Mouse (Mus musculus) thymus, postnatal 14 days (tissue): ENCODE data around the gene Smurf2.

Experiments
- DNase-seq: peaks from one replicate; pipeline ENCODE4 v3.0.0; 2021

Gene Smurf2

GRCm38 (mm10) chr11:106905707-106906106 is 14.8 kb downstream of the Smurf2 start:
- no peak for DNase-seq

GRCm38 (mm10) chr11:106899804-106900203 is 20.7 kb downstream of the Smurf2 start:
- no peak for DNase-seq

DNA sequence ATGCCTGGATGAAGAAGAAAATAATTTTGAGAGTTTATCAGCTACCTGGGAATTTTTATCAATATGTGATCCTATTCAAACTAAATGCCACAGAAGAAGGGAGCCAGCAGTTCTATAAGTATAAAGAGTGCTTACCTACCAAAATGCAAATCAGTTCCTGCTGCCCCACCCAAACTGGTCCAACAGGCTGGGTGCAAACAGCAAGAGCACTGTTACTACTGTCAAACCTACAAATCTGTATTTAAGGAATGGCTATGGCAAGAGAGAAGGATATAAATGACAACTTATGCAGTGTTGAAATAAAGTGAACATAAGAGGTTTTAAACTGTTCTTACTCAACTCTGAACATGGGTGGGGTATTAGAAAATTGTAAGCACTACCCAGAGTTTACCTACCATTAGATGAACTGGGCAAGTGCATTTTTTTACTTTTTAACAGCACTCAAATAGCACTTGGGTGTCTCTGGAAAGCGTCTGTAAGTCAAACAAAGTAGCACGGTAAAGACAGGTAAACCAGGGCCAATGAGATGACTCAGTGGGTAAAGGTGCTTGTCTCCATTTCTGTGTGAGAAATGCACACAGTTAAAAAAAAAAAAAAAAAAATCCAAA is 23.9 kb downstream of the Smurf2 start:
- DNase-seq, result no peak

DNA sequence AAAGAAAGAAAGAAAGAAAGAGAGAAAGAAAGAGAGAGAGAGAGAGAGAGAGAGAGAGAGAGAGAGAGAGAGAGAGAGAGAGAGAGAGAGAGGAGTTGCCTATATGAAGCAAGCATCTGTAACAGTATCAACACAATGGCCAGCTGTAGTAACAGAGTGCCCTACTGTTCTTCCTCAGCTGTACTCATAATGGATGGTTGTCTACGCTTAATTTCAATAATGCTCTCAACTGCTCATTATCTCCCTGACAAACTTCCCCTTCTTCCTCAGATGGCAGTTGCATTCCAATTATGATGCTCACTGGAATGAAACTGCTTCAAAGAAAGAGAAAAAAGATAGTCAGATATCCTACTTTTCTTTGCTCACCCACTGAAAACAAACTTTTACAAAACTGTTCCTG is 36.9 kb downstream of the Smurf2 start:
- DNase-seq, result no peak

DNA sequence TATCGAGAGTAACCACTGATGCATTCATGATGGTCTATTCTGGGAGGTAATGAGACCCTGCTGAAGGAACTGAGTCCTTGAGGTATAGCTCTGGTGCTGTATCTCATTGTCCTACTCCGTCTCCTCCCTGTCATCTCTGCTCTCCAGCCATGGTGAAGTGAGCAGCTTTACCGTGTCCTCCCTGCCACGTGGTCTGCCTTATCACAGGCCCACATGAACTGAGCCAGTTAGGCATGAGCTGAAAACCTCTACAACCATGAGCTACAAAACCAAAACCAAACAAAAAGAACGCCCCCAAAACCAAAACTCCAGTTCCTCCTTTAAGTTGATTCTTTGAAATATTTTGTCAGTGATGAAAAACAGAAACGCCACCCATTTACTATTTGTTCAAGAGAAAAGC is 47.9 kb downstream of the Smurf2 start:
- DNase-seq, result no peak

DNA sequence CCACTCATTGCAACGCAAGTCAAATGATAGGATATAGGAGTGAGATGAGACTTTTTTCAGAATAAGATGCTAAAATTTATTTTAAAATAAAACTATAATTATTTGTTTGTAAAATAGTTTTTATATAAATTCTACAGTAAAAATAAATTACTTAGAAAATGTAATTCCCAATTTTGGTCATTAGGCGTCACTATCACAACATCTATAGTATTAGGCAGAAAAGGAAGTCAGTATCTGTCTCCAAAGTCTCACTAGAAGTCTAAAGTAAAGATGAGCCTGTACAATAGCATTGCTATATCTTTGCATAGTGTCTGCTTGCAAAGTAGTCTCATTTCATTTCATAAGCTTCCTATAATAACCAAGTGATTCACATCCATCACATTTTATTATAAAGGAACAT is 69.1 kb downstream of the Smurf2 start:
- no peak for DNase-seq

DNA sequence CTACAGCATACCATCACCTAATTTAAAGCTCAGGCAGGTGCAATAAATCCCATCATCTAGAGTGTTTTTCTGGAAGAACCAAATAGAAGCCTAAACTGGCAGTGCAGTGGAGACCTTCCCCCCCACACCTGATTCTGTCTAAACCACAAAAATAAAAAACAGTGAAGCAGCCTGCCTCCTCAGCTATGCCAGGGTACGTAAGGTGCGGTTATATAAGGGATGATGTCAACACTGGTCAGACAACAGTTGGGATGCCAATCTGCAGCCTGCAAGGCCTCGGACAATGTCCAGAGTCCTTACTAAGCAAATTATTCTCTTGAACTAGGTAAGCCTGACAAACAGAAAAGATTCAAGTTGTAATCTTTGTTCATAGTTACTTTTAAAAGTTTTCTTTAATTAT is 78.5 kb downstream of the Smurf2 start:
- DNase-seq, result no peak

- DNase-seq, result no peak
Measured at GRCm38 (mm10) chr11:106828079-106828478, 92.4 kb downstream of the Smurf2 start.

GRCm38 (mm10) chr11:106824403-106824802 is 96.1 kb downstream of the Smurf2 start:
- no peak for DNase-seq

- DNase-seq, result no peak
Measured at GRCm38 (mm10) chr11:106823741-106824140, 96.8 kb downstream of the Smurf2 start.

DNA sequence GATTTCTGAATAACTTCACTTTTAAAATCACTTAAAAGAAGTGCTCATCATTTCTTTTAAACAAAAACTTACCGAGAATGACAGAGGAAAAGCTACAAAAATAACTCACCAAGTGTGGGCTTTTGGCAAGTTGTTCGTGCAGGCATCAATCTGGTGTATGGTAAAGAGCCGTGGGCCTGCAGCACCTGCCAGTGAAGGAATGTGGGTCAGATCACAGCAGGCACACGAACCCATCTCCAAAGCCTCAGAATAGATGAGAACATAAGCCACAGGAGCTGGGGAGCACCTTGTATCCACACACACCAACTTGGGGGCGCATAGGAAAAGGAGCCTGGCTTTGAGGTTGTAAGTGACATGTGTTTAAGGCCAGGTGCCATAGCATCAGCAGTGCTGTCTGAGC is 97.6 kb downstream of the Smurf2 start:
- DNase-seq, result no peak

- DNase-seq, result no peak
Measured at GRCm38 (mm10) chr11:106822491-106822890, 98.0 kb downstream of the Smurf2 start.

GRCm38 (mm10) chr11:106821397-106821796 is 99.1 kb downstream of the Smurf2 start:
- DNase-seq, result no peak

- peak; percentile 27 for DNase-seq
Measured at GRCm38 (mm10) chr11:106820972-106821371, 99.5 kb downstream of the Smurf2 start.

GRCm38 (mm10) chr11:106820252-106820651 is 100.3 kb downstream of the Smurf2 start:
- DNase-seq, result no peak

- no peak for DNase-seq
Measured at GRCm38 (mm10) chr11:106819595-106819994, 100.9 kb downstream of the Smurf2 start.

DNA sequence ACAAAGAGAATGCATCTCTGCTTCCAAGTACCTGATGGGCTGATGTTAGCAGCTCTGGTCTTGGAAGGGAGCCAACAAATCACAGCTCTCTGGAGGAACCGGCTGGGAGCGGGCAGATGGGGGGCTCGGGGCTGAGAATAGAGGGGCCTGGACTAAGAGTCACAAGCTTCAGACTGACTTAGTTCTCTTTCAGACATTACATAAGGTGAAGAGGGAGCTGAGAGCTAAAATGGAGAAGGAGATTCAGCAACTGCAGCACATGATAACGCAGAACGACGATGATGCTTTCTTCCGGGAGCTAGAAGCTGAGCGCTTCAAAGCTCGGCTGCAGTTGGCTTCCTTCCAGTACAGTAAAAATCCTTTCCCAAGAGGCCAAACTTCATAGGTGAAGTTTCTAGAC is 102.2 kb downstream of the Smurf2 start:
- no peak for DNase-seq

DNA sequence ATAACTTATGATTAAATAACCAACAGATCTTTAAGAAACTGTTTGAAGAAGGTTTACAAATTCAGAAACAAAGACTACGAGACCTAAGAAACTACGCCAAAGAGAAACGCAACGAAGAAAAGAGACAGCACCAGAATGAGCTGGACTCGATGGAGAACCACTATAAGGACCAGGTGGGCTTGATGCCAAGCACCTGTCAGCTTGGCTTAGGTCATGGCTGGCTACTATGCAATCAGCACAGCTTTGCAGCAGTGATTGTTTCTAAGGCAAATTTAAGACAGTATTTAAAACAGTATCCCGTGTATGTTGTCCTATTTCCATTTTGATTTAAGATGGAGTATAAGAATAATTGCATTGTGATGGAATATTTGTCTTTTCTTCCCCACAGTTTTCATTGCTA is 102.7 kb downstream of the Smurf2 start:
- no peak for DNase-seq

GRCm38 (mm10) chr11:106817156-106817555 is 103.4 kb downstream of the Smurf2 start:
- no peak for DNase-seq

GRCm38 (mm10) chr11:106816316-106816715 is 104.2 kb downstream of the Smurf2 start:
- no peak for DNase-seq

- DNase-seq, result no peak
Measured at GRCm38 (mm10) chr11:106815761-106816160, 104.8 kb downstream of the Smurf2 start.

- no peak for DNase-seq
Measured at GRCm38 (mm10) chr11:106815331-106815730, 105.2 kb downstream of the Smurf2 start.

DNA sequence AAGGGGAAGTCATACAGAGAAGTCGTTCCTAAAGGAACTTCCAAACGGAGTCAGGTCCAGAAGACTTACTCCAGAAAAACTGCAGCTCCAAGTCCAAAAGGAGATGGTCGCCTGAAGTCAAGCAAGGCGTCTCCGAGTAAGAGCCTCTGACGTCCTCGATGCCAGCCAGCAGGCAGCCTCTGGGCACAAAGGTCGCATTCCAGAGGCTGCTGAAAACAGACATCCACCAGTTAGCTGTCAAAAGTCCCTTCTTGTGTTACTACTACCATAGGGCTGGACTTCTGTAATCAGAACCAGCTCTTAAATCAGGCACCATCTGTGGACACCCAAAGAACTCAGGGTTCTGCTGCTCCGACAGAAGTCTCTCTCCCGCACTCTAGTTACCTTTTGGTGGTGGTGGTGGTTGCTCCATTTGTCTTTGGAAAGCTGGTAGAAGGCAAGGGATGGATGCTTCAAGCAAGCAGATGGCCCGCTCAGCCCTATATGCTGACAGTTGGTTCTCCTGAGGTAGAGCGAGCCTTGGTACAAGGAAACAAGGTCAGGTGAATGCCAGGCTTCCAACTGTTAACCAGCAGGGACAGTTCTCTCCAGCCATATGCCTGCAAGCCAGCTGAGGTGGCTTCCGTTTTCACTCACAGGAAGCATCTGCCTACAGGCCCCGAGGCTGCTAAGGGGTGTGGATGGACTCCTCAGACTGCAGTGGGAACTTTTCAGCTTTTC is 105.8 kb downstream of the Smurf2 start:
- no peak for DNase-seq

GRCm38 (mm10) chr11:106812410-106813136 is 107.9 kb downstream of the Smurf2 start:
- no peak for DNase-seq
